In the genomic region with DNA sequence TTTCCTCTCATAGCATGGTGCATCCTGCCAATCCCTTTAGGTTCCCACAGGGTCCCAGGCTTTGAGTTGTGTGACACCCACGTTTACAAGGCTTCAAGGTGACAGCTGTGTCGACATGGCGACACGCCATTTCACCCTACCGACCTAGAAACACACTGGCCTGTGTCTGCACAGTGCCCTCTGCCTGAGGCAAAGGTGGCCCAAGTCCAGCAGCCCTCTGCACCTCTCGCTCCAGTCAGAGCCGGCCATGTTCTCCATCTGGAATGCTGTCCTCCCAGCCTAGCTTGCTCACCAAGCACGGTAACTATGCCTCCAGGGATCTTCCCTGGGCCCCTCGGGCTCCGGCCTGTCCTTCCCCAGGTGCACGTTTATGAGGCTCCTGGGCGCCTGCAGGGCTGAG, we compare ENCODE assay signal across 8 mouse cellular contexts. TPM values are rescaled to one million over a fixed set of nuclear protein-coding genes. Genes with fewer than 3 reads are reported as not detected.
DNase-seq lines count a peak whose midpoint lies in the region; ATAC-seq and TF ChIP-seq lines count a peak whose summit lies in the region.

No protein-coding gene starts in this region.

- no peak for ATAC-seq in forebrain, embryonic 12.5 days (ENCODE audit: low FRiP score)
- ATAC-seq in forebrain, embryonic 11.5 days (replicated peaks; ENCODE audit: low FRiP score), result no peak
- peak; percentile 5; the same call in 1 of the 2 replicates for ATAC-seq in hindbrain, embryonic 11.5 days (ENCODE audit: low FRiP score)
- ATAC-seq in limb, embryonic 15.5 days (ENCODE audit: insufficient number of reproducible peaks, low FRiP score, low TSS enrichment, low read depth), result no peak

- in situ Hi-C loops in ES-E14 (cut with MboI; ENCODE audit: low sequenced_read_pairs in 2 of 2, unreplicated experiment in 2 of 2), result no loop called here

- H3K4me1 ChIP-seq in forebrain, embryonic 12.5 days, result peaks cover 12% of the 10 kb centered on the region
- peaks cover 4% of the 10 kb centered on the region; the same call in 1 of the 2 replicates for H3K4me1 ChIP-seq in forebrain, embryonic 11.5 days (replicated peaks; ENCODE audit: control insufficient read depth, insufficient read depth, low read length)
- H3K4me1 ChIP-seq in ES-E14 (ENCODE audit: control insufficient read depth in 2 of 2, insufficient read depth in 2 of 2, low read length in 2 of 2, poor library complexity in 1 of 2), result peaks cover 0 to 10% of the 10 kb centered on the region in 2 experiments; a peak in 1 of 4 replicates
- H3K4me1 ChIP-seq in hindbrain, embryonic 11.5 days (replicated peaks; ENCODE audit: control insufficient read depth, insufficient read depth, low read length), result no peaks in the 10 kb centered on the region
- H3K4me1 ChIP-seq in limb, embryonic 15.5 days, result peaks cover 15% of the 10 kb centered on the region

- no peak overlapping the region for H3K27ac ChIP-seq in forebrain, embryonic 12.5 days
- no peak overlapping the region for H3K27ac ChIP-seq in forebrain, embryonic 11.5 days (ENCODE audit: low read depth, low read length)
- H3K27ac ChIP-seq in ES-E14 (ENCODE audit: insufficient read depth, low read depth, low read length, poor library complexity, severe bottlenecking), result no peak overlapping the region; the same call in 1 of the 2 replicates
- no peak overlapping the region for H3K27ac ChIP-seq in hindbrain, embryonic 11.5 days (ENCODE audit: low read depth, low read length)
- 0 out of 2 replicates have a peak overlapping the region, but pooled peaks have one; percentile 80 for H3K27ac ChIP-seq in limb, embryonic 15.5 days

- H3K9me3 ChIP-seq in forebrain, embryonic 12.5 days, result peaks cover under 1% of the 10 kb centered on the region; the same call in 1 of the 2 replicates
- peaks cover 1% of the 10 kb centered on the region; the same call in 1 of the 2 replicates for H3K9me3 ChIP-seq in forebrain, embryonic 11.5 days (ENCODE audit: control insufficient read depth, low read length)
- H3K9me3 ChIP-seq in ES-E14 (ENCODE audit: control insufficient read depth, insufficient read depth, low read depth, low read length), result no peaks in the 10 kb centered on the region
- no peaks in the 10 kb centered on the region for H3K9me3 ChIP-seq in hindbrain, embryonic 11.5 days (ENCODE audit: control insufficient read depth, low read length)
- H3K9me3 ChIP-seq in limb, embryonic 15.5 days, result 0 out of 2 replicates have a peak, but pooled peaks cover 2% of the 10 kb centered on the region

- H3K36me3 ChIP-seq in forebrain, embryonic 12.5 days (replicated peaks), result no peaks in the 10 kb centered on the region
- no peaks in the 10 kb centered on the region for H3K36me3 ChIP-seq in forebrain, embryonic 11.5 days (ENCODE audit: control insufficient read depth, insufficient read depth, low read length)
- no peaks in the 10 kb centered on the region for H3K36me3 ChIP-seq in ES-E14 (ENCODE audit: control insufficient read depth, insufficient read depth, low read length, poor library complexity, severe bottlenecking)
- H3K36me3 ChIP-seq in hindbrain, embryonic 11.5 days (ENCODE audit: control insufficient read depth, insufficient read depth, low read length), result no peaks in the 10 kb centered on the region
- H3K36me3 ChIP-seq in limb, embryonic 15.5 days, result no peaks in the 10 kb centered on the region

- WGBS in forebrain, embryonic 12.5 days, result 86% methylated on average over 12 of the region's 12 CpGs
- 81% methylated on average over 12 of the region's 12 CpGs for WGBS in forebrain, embryonic 11.5 days
- 84% methylated on average over 12 of the region's 12 CpGs for WGBS in hindbrain, embryonic 11.5 days
- 65% methylated on average over 12 of the region's 12 CpGs for WGBS in limb, embryonic 15.5 days

- H3K27me3 ChIP-seq in forebrain, embryonic 12.5 days, result 0 out of 2 replicates have a peak, but pooled peaks cover 4% of the 10 kb centered on the region
- no peaks in the 10 kb centered on the region for H3K27me3 ChIP-seq in forebrain, embryonic 11.5 days (ENCODE audit: control insufficient read depth, insufficient read depth, low read length)
- H3K27me3 ChIP-seq in hindbrain, embryonic 11.5 days (ENCODE audit: control insufficient read depth, insufficient read depth, low read length), result no peaks in the 10 kb centered on the region
- no peaks in the 10 kb centered on the region for H3K27me3 ChIP-seq in limb, embryonic 15.5 days

- H3K9ac ChIP-seq in forebrain, embryonic 12.5 days, result no peak overlapping the region
- no peak overlapping the region for H3K9ac ChIP-seq in forebrain, embryonic 11.5 days (ENCODE audit: low read length)
- no peak overlapping the region for H3K9ac ChIP-seq in ES-E14 (ENCODE audit: insufficient read depth, low read depth, low read length, poor library complexity, severe bottlenecking)
- H3K9ac ChIP-seq in hindbrain, embryonic 11.5 days (ENCODE audit: low read depth, low read length), result no peak overlapping the region
- no peak overlapping the region for H3K9ac ChIP-seq in limb, embryonic 15.5 days

- peak overlapping the region; percentile 63 for H3K4me2 ChIP-seq in forebrain, embryonic 12.5 days
- H3K4me2 ChIP-seq in forebrain, embryonic 11.5 days (ENCODE audit: low read depth, low read length, severe bottlenecking), result no peak overlapping the region
- H3K4me2 ChIP-seq in hindbrain, embryonic 11.5 days (replicated peaks; ENCODE audit: low read depth, low read length), result peak overlapping the region; percentile 48
- H3K4me2 ChIP-seq in limb, embryonic 15.5 days, result peak overlapping the region; percentile 67

- DNase-seq in forebrain, embryonic 11.5 days (ENCODE audit: low spot score), result no peak
- no peak for DNase-seq in ES-E14 (ENCODE audit: low read depth, low spot score)
- no peak for DNase-seq in hindbrain, embryonic 11.5 days (ENCODE audit: low spot score)
- DNase-seq in frontal cortex, postnatal 25 days (ENCODE audit: low spot score in 2 of 2), result no peak
- no peak for DNase-seq in left cerebral cortex, postnatal 36 days (ENCODE audit: low spot score in 2 of 2)
- DNase-seq in thymus, postnatal 10 days (ENCODE audit: low spot score in 2 of 2), result no peak

- intact Hi-C loops in left cerebral cortex, postnatal 36 days (cut with DNase I), result loop anchor here (1.0 kb wide), 1 partner anchor 56 kb away; no protein-coding TSS in a partner anchor

- H3K4me3 ChIP-seq in forebrain, embryonic 12.5 days (replicated peaks), result no peak overlapping the region; the same call in 1 of the 2 replicates
- no peak overlapping the region; the same call in 1 of the 2 replicates for H3K4me3 ChIP-seq in forebrain, embryonic 11.5 days (ENCODE audit: low read depth, low read length)
- H3K4me3 ChIP-seq in ES-E14 (ENCODE audit: insufficient read depth in 1 of 2, low read depth in 1 of 2, low read length in 2 of 2, poor library complexity in 1 of 2, severe bottlenecking in 1 of 2), result peak overlapping the region; percentile 70 to 76; a peak in 2 of 4 replicates
- no peak overlapping the region for H3K4me3 ChIP-seq in hindbrain, embryonic 11.5 days (ENCODE audit: low read depth, low read length)
- peak overlapping the region; percentile 58; the same call in 1 of the 2 replicates for H3K4me3 ChIP-seq in limb, embryonic 15.5 days

TF ChIP-seq in ES-E14, 5 proteins besides CTCF, POLR2A, EP300 and RAD21:
- TF ChIP-seq CHD2 (IDR thresholded peaks at IDR 0.05; ENCODE audit: low read depth, low read length), result no peak
- no peak for TF ChIP-seq ZC3H11A (IDR thresholded peaks at IDR 0.05; ENCODE audit: borderline replicate concordance, low read depth, low read length)
- no peak for TF ChIP-seq ZNF384 (IDR thresholded peaks at IDR 0.05; ENCODE audit: low read depth, low read length)
- no peak for TF ChIP-seq HCFC1 (IDR thresholded peaks at IDR 0.05; ENCODE audit: borderline replicate concordance, insufficient read depth, low read length)

RNA-seq across cellular contexts. Expression of a gene that starts 13.9 kb away (rescaled TPM):
- 15.0 and 15.5 TPM in 2 replicates for polyA plus RNA-seq in forebrain, embryonic 12.5 days (2016; fragmentation: Nextera tagmentation; extraction: Ambion mirVana)
- polyA plus RNA-seq in forebrain, embryonic 11.5 days (2014; fragmentation: Nextera tagmentation; extraction: Ambion mirVana), result 16.9 and 18.9 TPM in 2 replicates
- 12.4 and 13.1 TPM in 2 replicates for total RNA-seq in ES-E14 (2012; rRNA removed)
- polyA plus RNA-seq in hindbrain, embryonic 11.5 days (2014; fragmentation: Nextera tagmentation; extraction: Ambion mirVana), result 9.6 and 12.1 TPM in 2 replicates
- 16.4 and 20.0 TPM in 2 replicates for polyA plus RNA-seq in limb, embryonic 15.5 days (2015; fragmentation: Nextera tagmentation; extraction: Ambion mirVana)
- 10 to 100 TPM; 15.1 to 19.4 TPM for total RNA-seq in left cerebral cortex, postnatal 36 days (2021)

RNA-seq across cellular contexts. Expression of a gene that starts 46.4 kb away (rescaled TPM):
- polyA plus RNA-seq in forebrain, embryonic 12.5 days (2016; fragmentation: Nextera tagmentation; extraction: Ambion mirVana), result 10.1 and 10.7 TPM in 2 replicates
- polyA plus RNA-seq in forebrain, embryonic 11.5 days (2014; fragmentation: Nextera tagmentation; extraction: Ambion mirVana), result 14.2 and 16.0 TPM in 2 replicates
- 10.4 and 13.0 TPM in 2 replicates for total RNA-seq in ES-E14 (2012; rRNA removed)
- polyA plus RNA-seq in hindbrain, embryonic 11.5 days (2014; fragmentation: Nextera tagmentation; extraction: Ambion mirVana), result 11.5 and 13.2 TPM in 2 replicates
- 12.3 and 13.5 TPM in 2 replicates for polyA plus RNA-seq in limb, embryonic 15.5 days (2015; fragmentation: Nextera tagmentation; extraction: Ambion mirVana)
- 10 to 100 TPM; 14.5 to 18.7 TPM for total RNA-seq in left cerebral cortex, postnatal 36 days (2021)

Comparison
In these comparisons a context has a peak if more than half of its experiments do, and no peak if none do; other contexts are left out.
1. H3K4me3 ChIP-seq: peak in ES-E14 (2 of 2) and limb, embryonic 15.5 days (single experiment); none in forebrain, embryonic 12.5 days (single experiment), forebrain, embryonic 11.5 days (single experiment) and hindbrain, embryonic 11.5 days (single experiment).